Mouse (Mus musculus): Measurements from ENCODE around the gene Zbed5. TPM values are rescaled to one million over a fixed set of nuclear protein-coding genes. Genes with fewer than 3 reads are reported as not detected.
"Not testable (repeated sequence)": the region's sequence is repeated elsewhere in the genome, so short reads cannot be mapped to it uniquely, and the experiment has no call there.

Gene Zbed5
- polyA plus RNA-seq, 1 experiment from 2014 or later: 8.7 TPM

DNA sequence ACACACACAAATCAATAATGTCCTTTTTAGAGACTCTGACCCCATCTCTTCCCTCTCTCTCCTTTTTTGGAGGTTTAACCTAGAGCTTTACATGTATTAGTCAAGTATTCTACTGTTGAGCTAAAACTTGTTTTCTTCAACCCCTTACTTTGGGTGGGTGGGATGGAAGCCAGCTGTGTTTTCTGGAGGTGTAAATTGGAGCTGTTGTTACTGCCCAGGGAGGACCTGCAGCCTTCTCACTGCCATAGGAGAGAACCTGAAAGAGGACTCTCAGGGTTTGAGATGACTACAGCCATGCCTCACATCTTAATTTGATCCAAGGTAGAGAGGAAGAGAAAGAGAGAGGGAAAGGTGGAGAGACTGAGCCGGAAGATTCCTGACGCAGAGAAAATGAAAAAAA is 44.8 kb downstream of the Zbed5 start:
- ATAC-seq (ENCODE audit: low FRiP score, low TSS enrichment): no peak
- Histone ChIP-seq H3K27ac (ENCODE audit: low read depth, low read length) (no peak overlapping the region), H3K4me2 (replicated peaks; ENCODE audit: low read depth, low read length) (no peak overlapping the region), H3K4me1 (ENCODE audit: control insufficient read depth, insufficient read depth, low read length) (peaks cover 6% of the 10 kb centered on the region), H3K4me3 (ENCODE audit: low read length) (no peak overlapping the region), H3K9me3 (ENCODE audit: control insufficient read depth, low read length) (no peaks in the 10 kb centered on the region), H3K36me3 (ENCODE audit: control insufficient read depth, insufficient read depth, low read length) (0 out of 2 replicates have a peak, but pooled peaks cover under 1% of the 10 kb centered on the region), H3K27me3 (ENCODE audit: control insufficient read depth, insufficient read depth, low read length) (no peaks in the 10 kb centered on the region), H3K9ac (ENCODE audit: low read depth, low read length) (no peak overlapping the region)
- 62% methylated on average over 2 of the region's 2 CpGs for WGBS

DNA sequence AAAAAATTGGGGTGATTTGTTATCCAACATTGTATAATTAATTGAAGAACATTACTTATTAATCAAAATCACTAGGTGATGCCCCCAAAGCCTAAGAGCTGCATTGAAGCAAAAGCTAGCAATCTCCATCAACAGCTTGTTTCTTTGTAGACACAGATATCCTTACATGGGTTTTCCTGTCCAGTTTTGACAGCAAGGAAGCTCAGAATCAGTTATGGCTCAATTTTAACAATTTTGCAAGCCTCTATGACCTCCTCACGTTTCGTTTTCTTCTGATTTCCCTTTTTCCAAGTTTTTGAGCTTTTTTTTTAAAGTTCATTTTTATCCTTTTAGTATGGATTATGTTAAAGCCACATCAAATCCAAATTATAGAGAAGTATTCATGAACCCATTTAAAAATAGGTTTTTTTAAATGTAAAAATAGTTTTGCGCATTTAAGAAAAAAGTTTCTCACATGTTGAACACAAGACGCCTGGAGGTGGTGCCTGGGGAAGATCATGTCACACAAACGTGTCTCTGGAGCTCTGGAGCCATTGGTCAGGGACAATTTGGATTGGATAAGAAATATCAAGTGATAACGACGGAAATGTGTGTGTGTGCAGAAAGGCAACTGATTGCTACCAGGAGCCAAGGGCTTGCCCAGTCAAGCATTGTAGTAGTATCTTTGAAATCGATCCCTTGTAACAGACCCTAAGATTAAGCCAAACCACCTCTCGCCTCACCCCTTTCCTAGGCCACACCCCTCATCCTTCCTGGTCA is 45.4 kb downstream of the Zbed5 start:
- WGBS: 8% methylated on average over 9 of the region's 9 CpGs
- H3K27me3 ChIP-seq (ENCODE audit: control insufficient read depth, insufficient read depth, low read length): no peaks in the 10 kb centered on the region
- H3K27ac ChIP-seq (ENCODE audit: low read depth, low read length): no peak overlapping the region
- H3K4me1 ChIP-seq (ENCODE audit: control insufficient read depth, insufficient read depth, low read length): peaks cover 6% of the 10 kb centered on the region
- peak overlapping the region; percentile 43 for H3K4me2 ChIP-seq (replicated peaks; ENCODE audit: low read depth, low read length)
- peak overlapping the region; percentile 81 for H3K4me3 ChIP-seq (ENCODE audit: low read length)
- 0 out of 2 replicates have a peak, but pooled peaks cover 4% of the 10 kb centered on the region for H3K36me3 ChIP-seq (ENCODE audit: control insufficient read depth, insufficient read depth, low read length)
- no peak for ATAC-seq (ENCODE audit: low FRiP score, low TSS enrichment)
- no peak overlapping the region for H3K9ac ChIP-seq (ENCODE audit: low read depth, low read length)
- H3K9me3 ChIP-seq (ENCODE audit: control insufficient read depth, low read length): no peaks in the 10 kb centered on the region

DNA sequence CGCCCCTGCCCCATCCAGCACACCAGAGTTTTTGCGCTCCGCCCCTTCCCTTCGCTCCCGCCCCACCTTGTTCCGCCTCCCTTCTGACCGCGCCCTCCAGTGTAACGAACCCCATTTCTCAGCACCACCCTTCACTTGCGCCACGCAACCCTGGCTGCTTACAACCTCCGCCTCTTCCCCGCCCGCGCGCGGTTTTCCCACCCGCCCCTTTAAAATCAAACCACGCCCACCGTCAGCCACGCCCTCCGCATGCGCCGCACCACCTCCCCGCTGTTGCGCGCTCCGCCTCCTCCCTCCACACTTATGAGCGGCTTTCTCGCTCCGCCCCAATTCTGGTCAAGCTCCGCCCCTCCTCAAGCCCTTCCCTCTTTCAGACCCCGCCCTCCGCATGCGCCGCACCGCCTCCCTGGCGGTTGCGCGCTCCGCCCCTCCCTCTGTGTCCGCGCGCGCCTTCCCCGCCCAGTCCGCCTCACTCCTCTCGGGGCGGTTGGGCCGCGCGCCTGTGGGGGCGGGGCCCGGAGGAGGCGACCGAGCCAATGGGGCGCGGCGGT is 46.0 kb downstream of the Zbed5 start, which contains the start of gene Vkorc1l1:
Vkorc1l1 (plus strand) TSS at position 476 of the 551 bp plus-strand sequence.
- ATAC-seq (ENCODE audit: low FRiP score, low TSS enrichment): peak; percentile 97
- Histone ChIP-seq H3K36me3 (ENCODE audit: control insufficient read depth, insufficient read depth, low read length) (0 out of 2 replicates have a peak, but pooled peaks cover 4% of the 10 kb centered on the region), H3K4me3 (ENCODE audit: low read length) (peak within 1 kb of the TSS; percentile 81), H3K9ac (ENCODE audit: low read depth, low read length) (peak within 1 kb of the TSS; percentile 93), H3K4me2 (replicated peaks; ENCODE audit: low read depth, low read length) (peak within 1 kb of the TSS; percentile 73), H3K9me3 (ENCODE audit: control insufficient read depth, low read length) (no peaks in the 10 kb centered on the region), H3K27ac (ENCODE audit: low read depth, low read length) (no peak within 1 kb of the TSS; the same call in 1 of the 2 replicates), H3K4me1 (ENCODE audit: control insufficient read depth, insufficient read depth, low read length) (peaks cover 6% of the 10 kb centered on the region), H3K27me3 (ENCODE audit: control insufficient read depth, insufficient read depth, low read length) (no peaks in the 10 kb centered on the region)
- under 1% methylated on average over 44 of the region's 59 CpGs for WGBS

DNA sequence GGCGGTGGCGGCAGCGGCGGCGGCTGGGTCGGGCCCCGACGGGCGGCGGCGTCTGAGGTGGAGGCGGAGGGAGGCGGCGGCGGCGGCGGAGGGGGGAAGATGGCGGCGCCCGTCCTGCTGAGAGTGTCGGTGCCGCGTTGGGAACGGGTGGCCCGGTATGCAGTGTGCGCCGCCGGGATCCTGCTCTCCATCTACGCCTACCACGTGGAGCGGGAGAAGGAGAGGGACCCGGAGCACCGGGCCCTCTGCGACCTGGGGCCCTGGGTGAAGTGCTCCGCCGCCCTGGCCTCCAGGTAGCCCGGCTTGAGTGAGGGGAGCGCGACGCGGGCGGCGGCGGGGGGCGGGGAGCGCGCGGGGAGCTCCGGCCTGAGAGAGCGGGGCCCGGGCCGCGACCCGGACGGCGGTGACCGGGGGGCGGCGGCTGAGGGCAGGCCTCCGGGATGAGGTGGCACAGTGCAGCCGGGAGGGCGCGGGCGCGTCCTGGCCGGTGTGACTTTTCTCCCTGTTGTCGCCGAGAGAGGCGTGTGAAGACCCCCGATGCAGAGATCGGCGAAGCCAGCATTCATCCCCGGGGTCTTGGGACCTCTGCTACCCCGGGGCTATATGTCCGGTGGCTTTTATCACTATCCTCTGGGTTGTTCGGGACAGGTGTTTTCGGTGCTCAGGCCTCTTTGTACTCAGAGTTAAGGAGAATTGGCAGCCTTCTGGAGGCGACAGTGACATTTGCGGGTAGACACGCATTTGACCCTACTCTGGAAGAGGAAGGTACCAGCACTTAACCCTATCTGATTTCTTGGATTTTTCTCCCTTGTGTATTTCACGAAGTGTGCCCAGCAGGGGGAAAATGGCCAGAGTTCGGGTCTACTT is 46.8 kb downstream of the Zbed5 start:
- H3K4me3 ChIP-seq (ENCODE audit: low read length): peak overlapping the region; percentile 81
- H3K36me3 ChIP-seq (ENCODE audit: control insufficient read depth, insufficient read depth, low read length); H3K4me1 ChIP-seq (ENCODE audit: control insufficient read depth, insufficient read depth, low read length); H3K9me3 ChIP-seq (ENCODE audit: control insufficient read depth, low read length); H3K27me3 ChIP-seq (ENCODE audit: control insufficient read depth, insufficient read depth, low read length); H3K27ac ChIP-seq (ENCODE audit: low read depth, low read length): not testable (repeated sequence)
- 0% methylated on average over 37 of the region's 82 CpGs for WGBS
- H3K9ac ChIP-seq (ENCODE audit: low read depth, low read length): peak overlapping the region; percentile 93
- peak; percentile 32 for ATAC-seq (ENCODE audit: low FRiP score, low TSS enrichment)
- H3K4me2 ChIP-seq (replicated peaks; ENCODE audit: low read depth, low read length): peak overlapping the region; percentile 73

DNA sequence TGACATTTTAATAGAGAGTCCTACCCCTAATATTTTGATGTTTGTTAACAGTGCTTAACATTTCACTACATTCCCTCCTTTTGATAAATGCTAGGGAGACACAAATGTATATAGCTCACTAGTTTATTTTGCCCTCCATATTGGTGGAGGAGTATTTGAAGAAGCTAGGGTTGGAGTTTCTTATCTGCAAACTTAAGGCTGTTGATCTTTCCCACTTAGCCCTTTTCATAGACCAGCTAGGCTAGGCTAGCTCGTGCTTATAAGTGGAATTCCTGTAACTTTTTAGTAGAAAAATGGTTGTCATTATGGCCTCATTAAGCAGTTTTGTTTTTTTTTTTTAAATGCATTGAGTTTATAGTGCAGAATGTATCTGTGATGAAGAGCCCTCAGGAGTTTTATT is 47.9 kb downstream of the Zbed5 start:
- no peak overlapping the region for H3K4me2 ChIP-seq (replicated peaks; ENCODE audit: low read depth, low read length)

DNA sequence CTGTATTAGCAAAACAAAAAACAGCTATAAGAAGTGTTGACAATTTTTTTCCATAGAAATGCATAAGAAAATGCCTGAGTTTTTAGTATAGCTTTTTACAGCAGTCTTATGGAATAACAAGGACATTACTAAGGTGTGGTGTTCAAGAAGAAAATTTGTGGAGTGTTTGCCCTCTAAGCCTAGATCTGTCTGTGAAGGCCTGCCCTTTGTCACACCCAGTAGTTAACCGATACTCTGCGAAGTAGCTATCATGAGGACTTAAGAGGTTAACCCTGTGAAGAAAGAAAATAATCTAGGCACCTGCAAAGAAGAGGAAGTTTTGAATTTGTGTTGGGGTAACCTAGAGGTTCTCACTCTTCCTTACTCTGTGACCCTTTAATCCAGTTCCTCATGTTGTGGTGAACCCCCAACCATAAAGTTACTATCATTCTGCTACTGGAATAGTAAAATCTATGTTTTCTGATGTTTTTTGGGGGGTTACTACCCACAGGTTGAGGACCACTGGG is 52.1 kb downstream of the Zbed5 start:
- H3K4me1 ChIP-seq (ENCODE audit: control insufficient read depth, insufficient read depth, low read length): peaks cover 6% of the 10 kb centered on the region
- no peak overlapping the region for H3K4me3 ChIP-seq (ENCODE audit: low read length)
- H3K27ac ChIP-seq (ENCODE audit: low read depth, low read length): no peak overlapping the region
- no peaks in the 10 kb centered on the region for H3K27me3 ChIP-seq (ENCODE audit: control insufficient read depth, insufficient read depth, low read length)
- 0 out of 2 replicates have a peak, but pooled peaks cover 4% of the 10 kb centered on the region for H3K36me3 ChIP-seq (ENCODE audit: control insufficient read depth, insufficient read depth, low read length)
- no peaks in the 10 kb centered on the region for H3K9me3 ChIP-seq (ENCODE audit: control insufficient read depth, low read length)
- ATAC-seq (ENCODE audit: low FRiP score, low TSS enrichment): no peak
- no peak overlapping the region for H3K4me2 ChIP-seq (replicated peaks; ENCODE audit: low read depth, low read length)
- no peak overlapping the region for H3K9ac ChIP-seq (ENCODE audit: low read depth, low read length)
- 97% methylated on average over 2 of the region's 2 CpGs for WGBS

More for the DNA sequence above, 47.9 kb downstream of the Zbed5 start:
- H3K4me3 ChIP-seq (ENCODE audit: low read length): no peak overlapping the region; the same call in 1 of the 2 replicates
- H3K9ac ChIP-seq (ENCODE audit: low read depth, low read length): no peak overlapping the region
- H3K9me3 ChIP-seq (ENCODE audit: control insufficient read depth, low read length): no peaks in the 10 kb centered on the region
- 0 out of 2 replicates have a peak, but pooled peaks cover 4% of the 10 kb centered on the region for H3K36me3 ChIP-seq (ENCODE audit: control insufficient read depth, insufficient read depth, low read length)
- H3K4me1 ChIP-seq (ENCODE audit: control insufficient read depth, insufficient read depth, low read length): peaks cover 6% of the 10 kb centered on the region
- no peak overlapping the region for H3K27ac ChIP-seq (ENCODE audit: low read depth, low read length)
- WGBS: 81% methylated on average over 1 of the region's 1 CpGs
- no peak for ATAC-seq (ENCODE audit: low FRiP score, low TSS enrichment)
- H3K27me3 ChIP-seq (ENCODE audit: control insufficient read depth, insufficient read depth, low read length): no peaks in the 10 kb centered on the region

DNA sequence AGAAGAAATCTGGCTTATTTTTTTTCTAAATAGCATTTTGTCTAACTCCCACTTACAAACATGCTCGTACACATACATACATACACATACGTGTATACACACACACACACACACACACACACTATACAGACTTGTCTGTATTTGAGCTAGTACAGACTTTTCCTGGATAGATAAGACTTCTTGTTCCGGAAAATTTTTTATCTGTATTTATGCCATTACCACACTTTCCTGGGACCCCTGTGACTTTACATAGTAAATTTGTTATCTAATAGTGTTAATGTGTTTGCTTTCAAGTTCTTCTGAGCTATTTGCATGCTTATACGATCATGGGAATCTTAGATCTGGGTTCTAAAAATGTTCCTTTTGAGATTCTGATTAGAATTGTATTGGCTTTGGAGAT is 56.6 kb downstream of the Zbed5 start:
- WGBS: 94% methylated on average over 4 of the region's 4 CpGs

More for the DNA sequence above, 56.6 kb downstream of the Zbed5 start:
- ATAC-seq (ENCODE audit: low FRiP score, low TSS enrichment): no peak
- Histone ChIP-seq H3K4me2 (replicated peaks; ENCODE audit: low read depth, low read length) (no peak overlapping the region), H3K4me1 (ENCODE audit: control insufficient read depth, insufficient read depth, low read length) (no peaks in the 10 kb centered on the region), H3K9me3 (ENCODE audit: control insufficient read depth, low read length) (no peaks in the 10 kb centered on the region), H3K36me3 (ENCODE audit: control insufficient read depth, insufficient read depth, low read length) (no peaks in the 10 kb centered on the region), H3K27me3 (ENCODE audit: control insufficient read depth, insufficient read depth, low read length) (no peaks in the 10 kb centered on the region), H3K27ac (ENCODE audit: low read depth, low read length) (no peak overlapping the region), H3K4me3 (ENCODE audit: low read length) (no peak overlapping the region), H3K9ac (ENCODE audit: low read depth, low read length) (no peak overlapping the region)
